Mouse (Mus musculus): ENCODE measurements around the gene Uba2. TPM values are rescaled to one million over a fixed set of nuclear protein-coding genes. Genes with fewer than 3 reads are reported as not detected.
"Not testable (repeated sequence)": the region's sequence is repeated elsewhere in the genome, so short reads cannot be mapped to it uniquely, and the experiment has no call there.

The Uba2 gene
- polyA plus RNA-seq, 1 experiment from 2014 or later = 296 TPM

- 64% methylated on average over 1 of the region's 1 CpGs for WGBS
- not testable (repeated sequence) for H3K4me3 ChIP-seq; H3K27ac ChIP-seq; H3K9me3 ChIP-seq; DNase-seq (ENCODE audit: extremely low spot score, low spot score); H3K27me3 ChIP-seq (ENCODE audit: poor library complexity, severe bottlenecking); H3K4me1 ChIP-seq
- peaks cover 76% of the 10 kb centered on the region for H3K36me3 ChIP-seq (replicated peaks)
Measured at GRCm38 (mm10) chr7:34120636-34121035, 48.8 kb downstream of the Uba2 start.

DNA sequence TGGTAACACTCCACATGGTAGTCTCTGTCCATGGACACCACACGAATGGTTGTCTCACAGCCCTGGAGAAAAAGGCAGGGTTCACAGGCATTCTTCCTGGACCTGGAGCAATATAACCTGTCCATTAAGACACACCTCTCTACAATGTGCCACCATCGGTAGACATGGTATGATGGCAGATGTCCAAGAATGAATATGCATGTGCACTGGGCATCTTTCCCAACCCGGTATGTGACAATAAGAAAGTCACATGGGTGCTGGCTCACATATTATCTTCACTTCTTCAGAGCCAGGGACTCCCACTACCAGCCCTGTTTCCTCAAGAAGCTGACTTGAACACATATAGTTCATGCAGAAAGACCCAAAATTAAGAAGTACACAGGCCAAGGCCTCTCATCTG, 52.8 kb downstream of the Uba2 start:
- no peaks in the 10 kb centered on the region for H3K9me3 ChIP-seq
- no peak overlapping the region for H3K27ac ChIP-seq
- DNase-seq (ENCODE audit: extremely low spot score, low spot score) = no peak
- H3K36me3 ChIP-seq (replicated peaks) = peaks cover 93% of the 10 kb centered on the region
- no peak overlapping the region for H3K4me3 ChIP-seq
- 92% methylated on average over 3 of the region's 3 CpGs for WGBS
- no peaks in the 10 kb centered on the region for H3K4me1 ChIP-seq
- H3K27me3 ChIP-seq (ENCODE audit: poor library complexity, severe bottlenecking) = no peaks in the 10 kb centered on the region

DNA sequence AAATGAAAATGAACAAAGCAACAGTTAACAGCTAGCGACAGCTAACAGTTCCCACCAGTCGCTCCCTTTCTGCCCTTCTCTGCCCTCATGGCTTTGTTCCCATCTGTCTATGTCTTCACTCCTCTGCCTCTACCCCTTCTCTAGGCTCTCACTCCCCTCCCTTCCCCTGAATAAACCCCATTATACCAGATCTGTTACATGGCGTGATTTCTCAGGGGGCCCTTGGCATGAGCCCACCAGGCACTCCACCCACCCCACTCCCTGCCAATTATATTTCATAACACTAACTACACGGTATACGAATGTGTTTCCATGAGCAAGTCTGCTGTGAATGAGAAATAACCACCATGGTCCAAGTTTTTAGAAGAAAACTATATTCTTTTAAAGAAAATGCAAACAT, 60.2 kb downstream of the Uba2 start:
- no peak for DNase-seq (ENCODE audit: extremely low spot score, low spot score)
- Histone ChIP-seq H3K36me3 (replicated peaks) (peaks cover 54% of the 10 kb centered on the region), H3K4me3 (no peak overlapping the region), H3K27me3 (ENCODE audit: poor library complexity, severe bottlenecking) (no peaks in the 10 kb centered on the region), H3K9me3 (no peaks in the 10 kb centered on the region), H3K27ac (no peak overlapping the region), H3K4me1 (no peaks in the 10 kb centered on the region)
- 93% methylated on average over 5 of the region's 5 CpGs for WGBS

- DNase-seq (ENCODE audit: extremely low spot score, low spot score) = no peak
- Histone ChIP-seq H3K36me3 (replicated peaks) (no peaks in the 10 kb centered on the region), H3K9me3 (peaks cover 18% of the 10 kb centered on the region), H3K27me3 (ENCODE audit: poor library complexity, severe bottlenecking) (no peaks in the 10 kb centered on the region), H3K4me3 (no peak overlapping the region), H3K27ac (no peak overlapping the region), H3K4me1 (no peaks in the 10 kb centered on the region)
Measured at GRCm38 (mm10) chr7:34101276-34101675, 68.1 kb downstream of the Uba2 start.

DNA sequence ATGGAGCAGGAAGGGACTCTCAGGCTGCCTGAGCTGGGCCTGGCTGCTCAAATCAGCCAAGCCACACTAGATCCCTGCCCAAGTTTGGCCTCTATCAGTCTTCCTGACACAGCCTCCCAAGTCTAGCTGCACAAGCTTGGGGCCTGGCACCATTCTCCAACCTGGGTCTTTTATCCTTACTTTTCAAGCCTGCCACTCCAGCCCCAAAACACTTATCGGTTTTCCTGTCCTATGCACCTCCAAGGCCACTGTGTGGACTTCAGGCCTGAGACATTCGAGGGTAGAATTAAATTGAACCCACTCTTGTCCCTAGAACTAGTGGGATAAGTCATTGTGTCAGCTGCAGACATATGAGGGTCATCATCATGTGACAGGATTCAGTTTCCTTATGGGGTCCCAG, 69.4 kb downstream of the Uba2 start:
- Histone ChIP-seq H3K4me3 (no peak overlapping the region), H3K36me3 (replicated peaks) (no peaks in the 10 kb centered on the region), H3K27me3 (ENCODE audit: poor library complexity, severe bottlenecking) (no peaks in the 10 kb centered on the region), H3K4me1 (no peaks in the 10 kb centered on the region), H3K27ac (no peak overlapping the region), H3K9me3 (peaks cover 28% of the 10 kb centered on the region)
- no peak for DNase-seq (ENCODE audit: extremely low spot score, low spot score)
- 85% methylated on average over 2 of the region's 2 CpGs for WGBS

DNA sequence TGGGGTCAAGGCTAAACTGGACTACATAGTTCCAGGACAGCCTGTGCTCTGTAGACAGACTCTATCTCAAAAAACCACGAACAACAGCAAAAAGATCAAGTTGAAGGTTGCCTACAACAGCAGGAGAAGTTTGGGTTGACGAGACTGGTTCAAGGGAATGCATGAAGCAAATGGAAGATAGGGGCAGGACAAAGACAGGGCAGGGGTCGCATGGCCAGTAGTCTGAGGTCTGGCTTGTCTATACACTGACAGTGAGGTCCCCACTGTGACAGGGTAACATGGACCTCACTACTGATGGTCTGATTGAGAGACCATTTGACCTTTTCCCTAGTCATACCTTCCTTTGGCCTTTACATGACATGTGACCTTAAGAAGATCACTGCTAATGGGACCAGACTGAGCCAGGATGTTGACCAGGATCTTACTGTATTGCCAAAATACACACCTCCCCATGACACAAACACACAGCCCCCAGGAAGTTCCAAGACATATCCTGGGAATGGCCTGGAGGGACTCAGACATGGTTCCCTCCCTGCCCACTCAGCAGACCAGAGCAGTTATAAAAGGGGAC, 74.4 kb downstream of the Uba2 start, which contains the start of gene Scgb1b30:
Gene Scgb1b30, plus strand, starts transcription at position 521 of the 571 bp plus-strand sequence.
- Histone ChIP-seq H3K27ac (no peak within 1 kb of the TSS), H3K27me3 (ENCODE audit: poor library complexity, severe bottlenecking) (no peaks in the 10 kb centered on the region), H3K9me3 (peaks cover 37% of the 10 kb centered on the region), H3K36me3 (replicated peaks) (no peaks in the 10 kb centered on the region), H3K4me3 (no peak within 1 kb of the TSS), H3K4me1 (no peaks in the 10 kb centered on the region)
- DNase-seq (ENCODE audit: extremely low spot score, low spot score) = no peak
- 83% methylated on average over 3 of the region's 3 CpGs for WGBS

Other genes starting within 250 kb of the Uba2 start
- gene Scgb2b26, start 224.6 kb downstream of the Uba2 start, polyA plus RNA-seq (2016; fragmentation: Nextera tagmentation; extraction: Ambion mirVana) = not detected in 2 replicates
- gene Scgb2b27, start 155.7 kb downstream of the Uba2 start, polyA plus RNA-seq (2016; fragmentation: Nextera tagmentation; extraction: Ambion mirVana) = not detected in 2 replicates
- gene Scgb1b27, start 148.1 kb downstream of the Uba2 start, polyA plus RNA-seq (2016; fragmentation: Nextera tagmentation; extraction: Ambion mirVana) = not detected in 2 replicates
- gene Scgb1b30, start 74.2 kb downstream of the Uba2 start, polyA plus RNA-seq (2016; fragmentation: Nextera tagmentation; extraction: Ambion mirVana) = not detected in 2 replicates
- gene Wtip, start 36.3 kb downstream of the Uba2 start, polyA plus RNA-seq (2016; fragmentation: Nextera tagmentation; extraction: Ambion mirVana) = 4.5 and 5.4 TPM in 2 replicates
- gene Pdcd2l, start 27.1 kb upstream of the Uba2 start, polyA plus RNA-seq (2016; fragmentation: Nextera tagmentation; extraction: Ambion mirVana) = 74.9 and 81.9 TPM in 2 replicates
- 439 and 441 TPM in 2 replicates for gene Gpi1, start 60.7 kb upstream of the Uba2 start, polyA plus RNA-seq (2016; fragmentation: Nextera tagmentation; extraction: Ambion mirVana)
- gene Gm6096, start 81.4 kb upstream of the Uba2 start, polyA plus RNA-seq (2016; fragmentation: Nextera tagmentation; extraction: Ambion mirVana) = not detected in 2 replicates
- gene 4931406P16Rik, start 144.0 kb upstream of the Uba2 start, polyA plus RNA-seq (2016; fragmentation: Nextera tagmentation; extraction: Ambion mirVana) = 23.8 and 25.3 TPM in 2 replicates
- gene Lsm14a, start 223.7 kb upstream of the Uba2 start, polyA plus RNA-seq (2016; fragmentation: Nextera tagmentation; extraction: Ambion mirVana) = 102 and 105 TPM in 2 replicates